Mouse (Mus musculus) lung, adult 18-20 months (tissue): Measurements from ENCODE around the gene Ntrk2.
A peak's percentile ranks its signal among the peaks of the same experiment; 100 is the strongest.

ENCODE experiments used
- DNase-seq, 2 experiments: peaks; one replicate each; pipeline ENCODE4 v3.0.0; 2022; ENCODE audit warnings: mixed read lengths in 2 of 2

Ntrk2 gene

DNA sequence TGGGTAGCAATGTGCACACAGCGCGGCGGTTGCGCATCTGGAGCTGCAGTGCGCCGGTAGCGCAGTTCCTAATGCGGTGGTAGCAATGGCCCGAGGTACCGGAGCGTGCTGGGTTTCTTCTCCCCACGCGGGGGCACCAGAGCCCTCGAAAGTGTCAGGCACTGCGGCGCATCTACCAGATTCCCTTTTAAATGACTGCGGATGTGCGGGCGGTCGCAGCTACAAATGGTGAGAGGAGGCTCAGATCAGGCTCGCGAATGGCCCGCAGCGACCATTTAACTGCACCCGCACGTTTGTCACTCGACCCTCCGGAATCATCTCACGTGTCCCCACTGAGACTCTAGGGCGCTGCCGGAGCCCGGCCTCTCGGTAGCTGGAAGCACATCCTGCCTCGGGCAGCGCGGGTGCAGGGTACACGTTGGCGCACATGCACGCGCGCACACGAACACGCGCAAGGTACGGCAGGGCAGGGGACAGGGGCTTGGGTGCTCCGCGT lies at the start of gene Ntrk2:
Gene Ntrk2 (plus strand): TSS at position 173 of the 496 bp plus-strand sequence.
- peak; percentile 42 to 63 for DNase-seq

- no peak for DNase-seq
These were observed 45.3 kb upstream of the Ntrk2 start for GRCm38 (mm10) chr13:58761003-58761630.

DNA sequence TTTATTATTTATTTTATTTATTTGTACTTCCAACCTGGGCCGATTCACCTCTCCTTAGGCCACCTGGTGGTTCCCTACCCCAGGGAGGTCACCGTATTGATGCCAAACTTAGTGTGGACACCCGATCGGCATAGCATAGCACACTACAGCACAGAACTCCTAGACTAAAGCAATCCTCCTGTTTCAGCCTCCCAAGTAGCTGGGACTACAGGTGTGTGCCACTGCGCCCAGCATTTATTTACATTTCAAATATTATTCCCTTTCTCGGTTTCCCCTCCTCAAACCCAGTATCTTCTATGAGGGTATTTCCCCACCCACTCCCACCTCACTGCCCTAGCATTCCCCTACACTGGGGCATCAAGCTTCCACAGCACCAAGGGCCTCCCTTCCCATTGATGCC lies 38.1 kb upstream of the Ntrk2 start:
- DNase-seq: no peak

DNA sequence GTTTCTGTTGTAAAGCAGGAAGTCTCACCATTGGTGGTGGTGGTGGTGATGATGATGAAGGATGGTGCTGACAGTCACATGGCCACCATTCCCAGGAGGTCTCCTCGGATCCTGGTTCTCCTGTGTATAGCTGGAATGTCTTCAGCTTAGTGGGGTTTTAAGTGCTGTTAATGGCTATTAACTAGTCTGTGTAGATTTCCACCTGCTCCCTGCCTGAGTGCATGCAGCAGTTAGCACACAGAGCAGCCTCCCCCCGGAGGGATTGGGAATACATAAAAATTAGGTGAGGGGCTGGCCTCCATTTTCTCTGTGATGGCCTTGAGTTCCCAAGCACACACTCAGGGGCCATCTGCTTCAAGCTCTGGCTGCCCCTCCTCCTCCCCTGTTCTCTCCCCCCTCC lies 36.9 kb upstream of the Ntrk2 start:
- DNase-seq: no peak

DNA sequence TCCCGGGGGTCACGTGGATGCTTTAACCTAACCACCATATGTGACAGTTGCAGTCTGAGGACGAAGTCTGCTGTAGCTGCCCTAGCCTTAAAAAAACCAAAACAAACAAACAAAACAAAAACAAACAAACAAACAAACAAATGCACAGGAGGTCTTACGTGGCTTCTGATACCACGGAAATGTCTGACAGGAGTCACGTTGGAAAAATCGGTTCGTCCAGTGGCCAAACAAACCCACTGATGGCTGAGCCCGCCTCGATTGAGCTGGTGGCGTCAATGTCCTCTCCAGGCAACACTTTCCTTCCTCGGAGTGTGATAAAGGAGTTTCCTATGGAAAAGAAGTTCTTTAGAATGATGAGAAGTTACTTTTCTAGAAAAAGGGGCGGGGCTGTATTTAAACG lies 27.1 kb upstream of the Ntrk2 start:
- DNase-seq: no peak

DNA sequence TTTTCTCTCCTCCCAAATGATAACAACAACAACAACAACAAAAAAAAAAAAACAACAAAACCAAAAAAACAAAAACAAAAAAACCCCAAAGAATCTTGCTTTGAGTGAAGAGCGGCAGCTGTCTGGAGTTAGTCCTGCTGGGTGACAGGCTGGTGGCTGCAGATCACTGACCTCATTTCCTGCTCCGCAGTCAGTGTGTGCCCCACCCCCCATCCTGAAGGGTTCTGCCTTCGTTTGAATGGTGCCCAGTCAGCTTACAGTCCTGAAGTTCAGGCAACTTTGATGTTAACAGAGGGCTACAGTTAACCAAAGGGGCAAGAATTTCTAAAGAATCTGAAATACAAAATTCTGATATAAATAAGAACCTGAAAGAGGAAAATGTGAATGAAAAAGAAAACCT lies 19.9 kb upstream of the Ntrk2 start:
- no peak for DNase-seq

- DNase-seq: no peak
These were observed 15.6 kb upstream of the Ntrk2 start for GRCm38 (mm10) chr13:58790741-58791140.

- DNase-seq: no peak
These were observed 9.0 kb upstream of the Ntrk2 start for GRCm38 (mm10) chr13:58797386-58797785.

DNA sequence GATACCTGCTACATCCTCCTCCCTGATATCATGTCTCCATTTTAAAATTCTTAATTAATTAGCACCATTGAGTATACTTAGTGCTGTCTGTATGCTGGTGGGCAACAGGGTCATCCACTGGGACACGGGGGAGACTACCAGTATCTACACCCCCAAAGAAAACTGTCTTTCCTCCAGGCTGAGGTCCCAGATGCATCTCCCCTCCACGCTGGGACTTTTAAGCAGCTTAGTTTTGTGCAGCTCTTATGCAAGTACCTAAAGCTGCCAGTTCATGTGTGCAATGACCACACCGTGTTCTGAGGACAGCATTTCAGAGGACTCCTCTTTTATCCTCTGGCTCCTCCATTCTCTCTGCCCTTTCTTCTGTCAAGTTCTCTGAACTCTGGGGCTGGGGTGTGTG lies 5.1 kb upstream of the Ntrk2 start:
- DNase-seq: no peak

GRCm38 (mm10) chr13:58803882-58804281 lies 2.5 kb upstream of the Ntrk2 start:
- no peak for DNase-seq

- no peak for DNase-seq
These were observed 536 bp upstream of the Ntrk2 start for GRCm38 (mm10) chr13:58805833-58806232.

DNA sequence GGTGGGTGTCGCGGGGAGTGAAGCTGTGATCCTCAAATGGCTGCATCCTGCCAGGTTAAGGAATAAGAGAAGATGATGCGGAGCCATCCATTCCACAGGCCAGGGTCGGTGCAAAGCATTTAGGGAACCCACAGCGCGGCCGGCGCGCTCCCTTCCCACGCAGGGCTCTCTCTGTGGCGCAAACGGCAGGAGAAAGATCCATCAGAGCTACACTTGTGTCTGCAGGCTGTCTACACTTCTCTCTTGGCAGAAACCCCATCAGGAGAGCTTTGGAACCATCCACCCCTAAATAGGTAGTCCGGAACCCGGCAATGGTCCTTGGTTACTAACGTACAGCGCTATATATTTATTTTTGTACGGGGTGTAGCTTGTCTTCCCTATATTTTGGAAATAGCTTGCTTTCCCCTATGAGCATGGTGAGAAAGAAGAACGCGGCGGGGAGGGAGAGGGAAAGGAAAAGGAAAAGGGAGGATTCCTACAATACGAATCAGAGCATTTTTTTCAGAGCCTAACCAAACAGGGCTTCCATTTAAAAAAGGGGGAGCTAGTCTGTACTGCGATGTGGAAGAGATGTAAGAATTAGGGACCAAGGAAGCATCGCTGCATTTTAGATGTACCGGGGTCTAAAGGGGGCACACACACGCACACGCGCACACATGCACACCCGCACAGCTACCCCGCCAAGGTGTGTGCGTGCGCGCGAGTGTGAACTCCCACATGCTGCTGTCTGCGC lies 693 bp downstream of the Ntrk2 start:
- no peak for DNase-seq

DNA sequence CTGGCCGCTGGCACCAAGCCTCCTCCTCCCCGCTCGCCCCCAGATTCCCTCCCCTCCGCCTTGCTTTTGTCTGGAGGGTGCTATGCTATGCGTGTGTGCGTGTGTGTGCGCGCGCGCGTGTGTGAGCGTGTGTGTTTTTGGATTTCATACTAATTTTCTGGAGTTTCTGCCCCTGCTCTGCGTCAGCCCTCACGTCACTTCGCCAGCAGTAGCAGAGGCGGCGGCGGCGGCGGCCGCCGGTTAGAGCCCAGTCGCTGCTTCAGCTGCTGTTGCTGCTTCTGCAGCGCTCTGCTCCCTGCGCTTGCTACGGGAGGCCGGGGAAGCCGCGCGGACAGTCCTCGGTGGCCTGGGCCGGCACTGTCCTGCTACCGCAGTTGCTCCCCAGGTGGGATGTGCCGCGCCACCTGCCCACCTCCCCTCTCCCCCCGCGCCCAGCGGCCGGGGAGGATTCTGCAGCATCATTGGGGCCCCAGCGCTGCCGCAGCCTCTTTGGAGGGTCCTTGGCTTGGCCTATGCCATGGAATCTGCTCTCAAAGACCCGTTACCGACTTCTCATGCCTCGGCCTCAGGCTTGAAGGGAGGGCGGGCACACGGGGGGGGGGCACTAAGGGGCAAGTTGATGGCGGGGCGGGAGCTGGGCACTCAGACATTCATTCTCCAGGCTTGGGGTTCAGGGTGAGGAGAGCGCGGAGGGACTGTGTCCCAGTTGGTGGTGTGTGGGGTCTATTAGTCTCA lies 1.4 kb downstream of the Ntrk2 start:
- no peak for DNase-seq

GRCm38 (mm10) chr13:58808381-58808821 lies 2.0 kb downstream of the Ntrk2 start:
- no peak for DNase-seq

DNA sequence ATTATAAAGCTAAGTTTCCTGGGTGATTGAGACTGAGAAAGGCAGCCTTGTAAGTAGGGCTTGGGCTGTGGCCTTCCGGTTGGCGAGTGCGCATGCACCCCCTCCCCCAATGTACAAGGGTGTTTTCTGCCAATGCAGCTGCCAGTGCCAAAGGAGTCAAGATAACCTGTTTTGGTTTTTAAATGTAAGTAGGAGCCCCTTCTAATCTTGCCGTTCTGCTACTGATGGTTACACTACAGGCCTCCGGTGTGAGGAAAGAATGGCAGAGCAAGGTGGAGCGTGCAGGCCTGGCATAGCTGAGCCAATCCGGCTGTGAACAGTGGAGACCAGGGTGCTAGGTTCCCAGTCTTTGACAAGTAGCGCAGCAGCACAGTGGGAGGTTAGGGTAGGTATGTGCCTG lies 3.6 kb downstream of the Ntrk2 start:
- no peak for DNase-seq

GRCm38 (mm10) chr13:58824752-58825151 lies 18.4 kb downstream of the Ntrk2 start:
- no peak for DNase-seq

GRCm38 (mm10) chr13:58826356-58827197 lies 20.2 kb downstream of the Ntrk2 start:
- no peak for DNase-seq

DNA sequence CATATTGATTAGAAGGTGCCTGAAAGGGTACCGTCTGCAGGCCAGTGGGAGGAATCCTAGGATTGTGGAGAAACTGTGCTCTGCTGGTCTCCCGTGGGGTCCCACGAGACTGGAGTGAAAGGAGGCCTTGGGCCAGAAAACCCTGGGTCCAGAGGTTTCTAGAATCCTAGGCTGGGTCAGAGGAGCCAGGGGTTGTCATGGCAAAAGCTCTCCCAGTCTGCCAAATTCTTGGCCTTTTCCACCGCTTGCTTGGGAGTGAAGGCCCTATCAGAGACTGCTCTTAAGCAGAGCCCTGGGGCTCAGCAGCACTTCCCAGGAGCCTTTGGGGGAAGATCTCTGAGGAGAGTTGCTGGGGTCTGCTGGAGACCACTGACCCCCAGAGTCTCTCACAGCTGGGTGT lies 25.6 kb downstream of the Ntrk2 start:
- DNase-seq: no peak

GRCm38 (mm10) chr13:58834726-58835125 lies 28.4 kb downstream of the Ntrk2 start:
- peak in 1 of 2 experiments; percentile 12 for DNase-seq

GRCm38 (mm10) chr13:58836891-58837290 lies 30.5 kb downstream of the Ntrk2 start:
- no peak for DNase-seq

DNA sequence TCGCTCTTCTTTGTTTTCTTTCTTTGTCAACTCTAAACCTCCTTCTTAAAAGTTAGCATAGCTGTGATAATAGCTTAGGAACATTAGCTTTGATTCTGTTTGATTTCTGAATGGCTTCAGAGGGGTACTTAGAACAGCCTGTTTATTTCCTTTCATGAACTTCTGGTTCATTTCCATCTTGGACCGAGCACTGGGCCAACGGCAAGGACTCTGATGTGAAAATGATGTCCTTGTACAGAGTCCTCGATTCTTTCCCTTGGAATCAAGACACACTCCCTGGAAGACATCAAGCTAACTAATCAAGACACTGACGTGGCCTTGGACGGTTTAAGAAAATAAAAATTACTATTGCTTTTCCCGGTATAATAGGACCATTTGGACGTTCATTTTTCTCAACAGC lies 31.7 kb downstream of the Ntrk2 start:
- DNase-seq: peak in 1 of 2 experiments; percentile 10

- peak in 1 of 2 experiments; percentile 13 for DNase-seq
These were observed 34.5 kb downstream of the Ntrk2 start for GRCm38 (mm10) chr13:58840731-58841359.
